Mouse (Mus musculus): ENCODE results near the gene Cyfip1.

Cyfip1 gene

DNA sequence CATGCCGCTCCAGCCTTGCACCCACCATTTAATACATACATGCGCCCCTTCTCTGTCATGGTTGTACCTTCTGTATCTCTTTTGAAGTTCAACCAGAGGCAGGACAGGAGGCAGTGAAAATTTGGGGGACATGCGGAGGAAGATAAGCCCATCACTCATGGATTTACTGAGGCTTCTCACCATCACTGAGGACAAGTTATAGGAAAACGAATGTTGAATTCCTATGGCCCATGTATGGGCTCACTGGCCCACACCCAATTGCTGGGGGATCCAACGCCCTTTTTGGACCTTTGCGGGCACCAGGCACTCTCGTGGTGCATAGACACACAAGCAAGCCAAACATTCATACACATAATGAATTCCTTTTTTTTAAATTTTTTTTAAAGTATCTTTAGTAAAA is at the start of gene Cyfip1:
TSS of gene Cyfip1 (plus strand) at position 301 of the 400 bp plus-strand sequence.
- in situ Hi-C loops (cut with MseI, MboI) = no loop called here

DNA sequence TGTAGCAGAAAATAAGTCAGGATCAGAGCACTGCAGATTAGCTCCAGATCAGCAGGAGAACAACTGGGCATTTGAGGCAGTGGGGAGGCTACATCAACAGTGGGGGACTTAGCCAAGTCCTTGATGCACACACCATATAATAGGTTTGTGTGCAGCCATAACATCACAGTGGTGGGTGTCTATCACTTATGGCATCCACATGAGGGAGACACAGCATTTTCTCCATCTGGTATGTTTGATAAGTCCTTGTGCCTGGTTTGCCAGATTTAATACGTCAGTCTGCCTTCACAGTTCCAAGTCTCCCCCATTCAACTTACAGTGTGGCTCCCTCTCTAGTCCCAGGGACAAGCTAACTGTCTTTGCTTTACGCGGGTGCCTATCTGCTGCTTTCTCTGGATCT is 49.3 kb upstream of the Cyfip1 start:
- in situ Hi-C loops (cut with MseI, MboI) = no loop called here

DNA sequence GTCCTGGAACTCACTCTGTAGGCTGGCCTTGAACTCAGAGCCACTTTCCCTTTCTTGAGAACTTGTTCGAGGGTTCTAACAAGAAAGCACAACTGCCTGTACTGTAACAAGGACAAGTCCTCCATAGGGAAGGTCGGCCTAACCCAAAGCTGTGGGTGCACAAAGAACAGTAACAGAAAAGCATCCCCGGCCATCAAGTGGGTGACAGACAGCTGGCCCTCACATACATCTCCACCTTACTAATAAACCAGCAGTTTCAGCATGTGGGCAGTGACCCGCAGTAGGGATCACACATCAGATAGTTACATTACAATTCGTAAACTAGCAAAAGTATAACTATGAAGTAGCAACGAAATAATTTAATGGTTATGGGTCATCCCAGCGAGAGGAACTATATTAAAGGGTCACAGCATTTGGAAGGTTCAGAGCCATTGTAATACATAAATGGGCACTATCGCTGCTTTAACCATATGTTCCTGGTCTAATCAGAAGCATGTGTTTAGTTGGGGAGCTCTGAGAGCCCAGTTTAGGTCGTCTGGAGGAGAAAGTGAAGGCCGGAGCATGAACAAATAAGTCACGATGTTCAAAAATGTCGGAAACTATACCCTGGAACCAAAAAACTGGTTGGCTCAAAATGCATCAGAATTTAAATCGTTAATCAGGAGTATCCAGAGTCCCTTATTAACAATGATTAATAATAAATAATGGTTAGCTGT is 48.2 kb upstream of the Cyfip1 start:
- in situ Hi-C loops (cut with MseI, MboI) = no loop called here

DNA sequence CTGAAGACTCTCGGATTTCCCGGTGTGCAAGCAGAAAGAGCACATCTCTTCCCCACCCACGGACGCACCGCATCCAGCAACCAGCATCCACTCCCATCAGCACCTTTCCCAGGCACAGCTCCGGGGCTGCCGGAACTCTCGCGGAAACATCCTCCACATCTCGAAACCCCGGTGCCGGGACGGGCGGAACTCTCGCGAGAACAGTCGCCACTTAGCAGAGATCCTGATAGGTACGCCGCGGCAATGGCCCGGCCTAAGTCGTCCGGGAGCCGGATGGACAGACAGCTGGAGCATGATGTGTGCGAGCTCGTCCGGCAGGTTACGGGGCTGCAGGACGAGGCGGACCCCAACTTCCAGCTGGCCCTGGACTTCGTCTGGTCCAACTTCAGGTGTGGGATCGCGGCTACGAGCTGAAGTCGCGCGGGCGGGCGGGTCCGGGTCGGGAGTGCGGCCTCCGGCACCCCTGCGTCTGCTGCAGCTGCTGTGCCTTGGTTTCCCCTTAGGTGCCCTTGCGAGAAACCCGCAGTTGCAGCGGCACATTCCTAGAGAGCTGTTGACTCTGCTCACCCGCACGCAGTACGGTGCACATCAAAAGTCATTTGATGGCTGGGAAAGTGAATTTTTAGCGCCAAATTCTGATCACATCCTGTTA is 47.5 kb upstream of the Cyfip1 start, which contains the start of gene Tubgcp5:
TSS of gene Tubgcp5 (plus strand) at position 203 of the 652 bp plus-strand sequence.
- in situ Hi-C loops (cut with MseI, MboI) = no loop called here

DNA sequence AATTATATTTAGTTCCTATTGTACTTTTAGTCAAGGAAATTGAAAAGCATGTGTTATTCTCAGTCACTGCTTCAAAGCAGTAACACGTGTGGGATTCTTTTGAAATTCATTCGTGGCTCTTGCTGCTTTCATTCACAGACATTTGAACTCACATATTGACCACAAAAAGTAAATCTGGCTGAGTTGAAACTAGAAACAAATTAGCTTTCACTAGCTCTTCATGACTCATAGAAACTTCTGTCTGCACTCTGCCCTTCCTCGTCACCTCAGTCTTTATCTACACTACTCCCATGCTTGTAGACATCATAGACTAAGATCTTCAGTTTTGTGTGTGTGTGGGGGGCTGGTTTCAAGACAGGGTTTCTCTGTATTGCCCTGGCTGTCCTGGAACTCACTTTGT is 41.6 kb upstream of the Cyfip1 start:
- in situ Hi-C loops (cut with MseI, MboI) = no loop called here

DNA sequence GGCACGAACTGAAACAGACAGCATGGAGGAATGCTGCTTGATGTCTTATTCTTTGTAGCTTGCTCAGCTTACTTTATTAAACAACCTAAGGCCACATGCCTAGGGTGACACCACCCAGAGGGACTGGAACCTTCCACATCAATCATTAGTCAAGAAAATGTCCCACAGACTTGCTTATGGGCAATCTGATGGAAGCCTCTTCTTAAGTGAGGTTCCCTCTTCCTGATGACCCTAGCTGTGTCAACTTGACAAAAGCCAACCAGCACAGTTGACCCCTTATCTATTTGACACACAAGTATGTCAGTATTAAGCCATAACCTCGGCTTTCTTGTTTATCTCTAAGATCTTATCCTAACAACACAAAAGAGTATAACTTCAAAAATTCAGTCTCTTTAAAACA is 31.6 kb upstream of the Cyfip1 start:
- in situ Hi-C loops (cut with MseI, MboI) = no loop called here

DNA sequence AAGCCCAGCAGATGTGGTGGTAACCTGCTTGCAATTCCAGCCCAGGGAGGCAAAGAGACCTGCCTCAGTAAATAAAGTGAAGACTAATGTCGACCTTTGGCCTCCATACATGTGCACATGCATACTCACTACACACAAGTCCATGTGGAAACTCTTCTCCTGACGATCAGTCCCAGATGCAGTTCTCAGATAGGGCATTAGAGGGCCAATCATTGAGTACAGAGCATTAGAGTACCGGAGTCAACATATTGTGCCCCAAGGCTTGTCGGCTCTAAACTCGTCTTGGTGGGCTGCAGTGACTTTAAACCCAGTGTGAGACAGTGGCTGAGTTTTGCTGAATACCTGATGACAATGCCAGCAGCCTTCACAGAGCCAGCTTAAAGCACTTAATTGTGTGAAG is 17.1 kb upstream of the Cyfip1 start:
- in situ Hi-C loops (cut with MseI, MboI) = no loop called here

DNA sequence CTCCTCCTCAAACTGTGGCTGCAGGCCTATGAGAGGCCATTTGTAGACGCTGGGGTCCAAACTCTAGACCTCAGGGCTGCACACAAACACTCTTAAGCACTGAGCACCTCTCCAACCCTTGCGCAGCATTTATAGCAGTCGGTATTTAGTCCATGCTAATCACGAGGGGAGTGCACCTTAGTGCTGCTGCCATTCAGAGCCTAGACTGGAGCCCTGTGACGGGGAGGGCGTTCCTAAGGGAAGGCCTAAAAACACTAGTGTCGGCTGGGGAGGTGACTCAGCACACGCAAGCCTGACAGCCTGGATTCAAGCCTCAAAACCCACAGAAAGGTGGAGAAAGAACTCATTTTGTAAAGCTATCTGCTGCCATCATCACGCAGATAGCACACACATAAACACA is 14.0 kb upstream of the Cyfip1 start:
- in situ Hi-C loops (cut with MseI, MboI) = no loop called here

DNA sequence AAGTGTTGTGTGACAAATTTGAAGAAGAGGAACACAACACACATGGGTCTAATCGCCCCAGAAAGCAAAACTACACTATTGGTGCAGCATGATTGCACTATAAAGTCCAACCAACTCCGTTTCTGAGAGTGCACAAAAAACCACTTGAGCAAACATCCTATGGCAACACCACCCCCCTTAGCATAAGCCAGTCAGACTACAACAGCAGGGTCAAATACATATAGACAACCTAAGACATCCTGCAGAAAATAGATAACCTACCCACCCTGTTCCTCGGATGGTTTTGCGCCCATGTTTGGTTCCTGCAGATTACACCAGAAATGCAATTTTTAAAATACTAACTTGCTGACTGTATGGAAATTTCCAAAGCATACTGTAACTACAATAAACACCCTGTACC is 4.7 kb upstream of the Cyfip1 start:
- in situ Hi-C loops (cut with MseI, MboI) = no loop called here

DNA sequence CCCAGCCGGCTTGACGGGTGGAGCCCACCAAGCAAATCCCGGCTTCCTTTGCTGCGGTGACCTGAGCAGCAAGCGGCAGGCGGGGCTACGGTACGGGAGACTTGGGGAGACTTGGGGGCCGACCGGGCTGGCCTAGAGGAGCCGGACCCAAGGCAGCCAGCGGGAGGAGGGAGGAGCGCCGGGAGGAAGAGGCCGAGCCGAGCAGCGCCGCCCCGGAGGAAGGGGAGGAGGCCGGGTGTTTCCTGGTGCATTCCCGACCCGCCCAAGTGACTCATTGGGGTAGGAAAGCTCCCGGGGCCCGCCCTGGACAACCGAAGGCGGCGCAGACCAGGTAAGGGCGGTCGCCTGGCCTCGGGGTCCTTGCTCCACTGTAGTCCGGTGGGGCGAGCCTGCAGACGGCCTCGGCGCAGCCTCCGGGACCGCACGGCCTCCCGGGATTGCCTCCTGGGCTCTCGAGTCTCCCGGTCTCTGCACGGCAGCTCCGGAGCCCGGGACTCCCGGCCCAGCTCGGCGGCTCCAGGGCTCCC is 495 bp downstream of the Cyfip1 start:
- in situ Hi-C loops (cut with MseI, MboI) = no loop called here

DNA sequence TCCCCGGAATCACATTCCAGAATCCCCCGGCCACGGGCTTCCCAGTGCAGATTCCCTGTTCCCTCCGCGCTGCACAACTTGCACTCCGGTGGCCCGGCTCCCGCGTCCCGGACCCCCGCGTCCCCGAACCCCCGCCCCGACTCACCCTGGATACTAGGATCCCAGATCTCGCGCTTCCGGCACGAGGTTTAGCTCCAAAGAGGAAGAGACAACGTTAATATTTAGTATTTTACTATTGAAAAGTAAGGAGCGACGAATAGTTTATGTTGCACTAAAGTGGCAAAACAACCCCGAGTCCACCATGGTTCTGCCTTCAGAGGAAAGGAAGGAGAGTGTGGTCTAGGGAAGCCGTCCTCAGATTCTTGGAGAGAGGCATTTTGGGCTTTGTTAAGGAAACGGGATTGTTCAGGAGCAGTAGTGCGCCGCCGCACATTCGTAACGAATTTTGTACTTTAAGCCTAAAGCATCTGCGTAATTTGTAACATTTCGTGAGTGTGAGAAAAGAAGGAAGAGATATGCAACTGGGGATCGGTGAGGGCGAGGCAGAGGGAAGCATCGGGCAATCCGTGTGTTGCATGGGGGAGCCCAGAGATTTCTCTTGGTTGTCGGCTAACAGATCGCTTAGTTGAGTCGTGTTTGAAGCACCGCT is 1.1 kb downstream of the Cyfip1 start:
- in situ Hi-C loops (cut with MseI, MboI) = no loop called here

DNA sequence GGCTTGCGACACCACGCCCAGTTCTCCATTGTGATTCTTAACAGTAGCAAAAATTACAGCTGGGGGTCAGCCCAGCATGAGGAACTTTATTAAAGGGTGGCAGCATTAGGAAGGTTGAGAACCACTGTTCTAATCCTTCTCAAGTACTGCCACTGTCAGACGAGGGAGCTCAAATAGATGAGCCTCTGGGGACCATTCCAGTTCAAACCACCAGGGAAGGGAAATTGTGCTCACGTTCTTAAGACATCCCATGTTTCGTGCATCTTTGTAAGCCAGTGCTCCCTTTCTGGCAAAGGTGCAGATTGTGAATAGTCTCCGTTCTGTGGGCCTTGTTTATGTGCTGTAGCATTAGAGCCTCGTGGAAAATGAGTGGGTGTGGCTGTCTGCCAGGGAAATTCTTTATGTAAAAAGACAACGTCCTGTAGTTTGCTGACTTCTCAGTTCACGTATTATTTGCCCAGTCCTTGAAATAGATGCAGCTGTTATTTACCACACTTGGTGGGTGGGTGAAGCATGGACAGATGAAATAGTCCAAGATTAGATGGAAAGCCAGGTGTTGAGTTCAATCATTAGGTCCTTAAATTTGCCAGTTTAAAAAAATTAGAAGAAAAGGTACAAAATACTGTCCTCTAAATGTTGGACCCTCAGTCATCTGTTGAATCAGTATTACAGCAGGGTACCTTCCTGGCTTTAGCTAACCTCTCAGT is 5.2 kb downstream of the Cyfip1 start:
- in situ Hi-C loops (cut with MseI, MboI) = no loop called here

DNA sequence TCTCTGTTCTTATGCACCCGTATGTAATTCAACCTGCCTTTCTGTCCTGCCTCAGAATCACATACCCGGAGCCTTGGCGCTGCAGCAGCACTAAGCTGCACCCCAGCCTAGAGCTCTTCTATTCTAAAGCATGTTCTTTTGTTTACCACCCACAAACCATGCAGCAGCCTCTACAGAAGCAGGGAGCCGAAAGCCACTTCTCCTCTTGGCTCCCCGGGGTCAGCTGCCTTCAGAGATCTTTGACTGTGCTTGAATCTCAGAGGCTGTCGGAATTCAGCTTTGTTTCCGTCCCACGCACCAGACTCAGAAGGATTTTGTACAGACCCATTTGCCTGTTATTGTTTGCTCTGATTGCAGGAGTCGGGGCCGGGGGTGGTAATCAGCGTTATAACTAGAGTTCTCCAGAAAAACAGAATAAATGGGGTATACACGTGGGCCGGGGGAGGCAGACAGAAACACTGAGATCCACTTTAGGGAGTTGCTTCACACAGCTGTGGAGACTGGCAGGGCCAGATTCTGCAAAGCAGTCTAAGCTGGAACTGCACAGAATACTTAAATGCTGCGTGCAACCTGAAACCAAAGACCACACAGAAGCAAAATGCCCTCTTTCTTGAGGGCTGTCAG is 8.5 kb downstream of the Cyfip1 start:
- in situ Hi-C loops (cut with MseI, MboI) = no loop called here

DNA sequence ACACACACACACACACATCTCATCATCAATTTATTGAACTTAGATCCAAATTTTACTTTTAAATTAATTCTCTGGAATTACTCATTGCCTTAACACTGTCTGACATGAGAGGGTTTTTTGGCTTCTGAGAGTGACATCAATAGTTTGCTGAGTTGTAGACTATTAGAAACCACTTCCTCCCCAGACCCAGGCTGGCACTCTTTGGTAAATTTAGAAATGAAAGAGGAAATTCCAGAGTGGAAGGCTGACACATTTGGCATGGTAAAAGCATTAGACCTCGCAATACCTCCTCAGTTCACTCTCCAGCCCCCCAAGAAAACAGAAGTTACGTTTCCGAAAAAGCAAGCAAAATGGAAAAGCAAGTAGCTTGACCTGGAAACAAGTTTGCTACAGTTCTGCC is 11.2 kb downstream of the Cyfip1 start:
- in situ Hi-C loops (cut with MseI, MboI) = no loop called here

DNA sequence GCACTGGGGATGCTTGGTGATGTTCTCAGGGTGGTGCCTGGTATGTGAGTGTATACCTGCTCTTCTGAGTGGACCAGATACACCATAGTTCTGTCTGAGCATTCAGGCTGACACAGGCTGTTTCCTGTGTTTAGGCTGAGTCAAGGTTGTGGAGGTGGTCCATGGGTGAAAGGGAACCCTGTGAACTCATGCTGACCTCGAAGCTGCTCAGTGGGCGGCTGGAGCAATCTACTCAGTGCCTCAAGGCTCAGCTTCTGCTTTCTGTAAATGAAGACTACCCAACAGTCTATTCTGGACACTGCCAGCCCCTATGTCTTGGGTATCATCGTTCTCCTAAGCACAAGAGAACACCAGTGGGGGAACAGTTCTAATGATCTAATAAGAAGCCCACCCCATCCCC is 14.1 kb downstream of the Cyfip1 start:
- in situ Hi-C loops (cut with MseI, MboI) = no loop called here

DNA sequence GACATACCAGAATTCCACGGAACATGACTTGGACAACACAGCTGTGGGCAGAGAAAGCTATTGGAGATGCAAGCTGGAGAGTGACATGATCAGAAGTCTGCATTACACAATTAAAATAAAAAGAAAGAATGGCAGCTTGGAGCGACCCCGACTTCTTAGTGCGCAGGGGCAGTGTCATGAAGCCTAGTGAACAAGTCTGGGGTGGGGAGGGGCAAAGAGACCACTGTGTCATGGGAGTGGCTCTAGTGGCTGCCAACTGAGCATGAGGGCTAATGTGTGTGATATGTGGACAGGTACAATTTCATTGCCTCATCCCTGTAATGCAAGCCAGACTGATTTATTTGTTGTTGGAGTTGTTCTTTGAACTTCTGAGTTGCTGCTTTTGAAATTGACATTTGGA is 15.2 kb downstream of the Cyfip1 start:
- in situ Hi-C loops (cut with MseI, MboI) = no loop called here

DNA sequence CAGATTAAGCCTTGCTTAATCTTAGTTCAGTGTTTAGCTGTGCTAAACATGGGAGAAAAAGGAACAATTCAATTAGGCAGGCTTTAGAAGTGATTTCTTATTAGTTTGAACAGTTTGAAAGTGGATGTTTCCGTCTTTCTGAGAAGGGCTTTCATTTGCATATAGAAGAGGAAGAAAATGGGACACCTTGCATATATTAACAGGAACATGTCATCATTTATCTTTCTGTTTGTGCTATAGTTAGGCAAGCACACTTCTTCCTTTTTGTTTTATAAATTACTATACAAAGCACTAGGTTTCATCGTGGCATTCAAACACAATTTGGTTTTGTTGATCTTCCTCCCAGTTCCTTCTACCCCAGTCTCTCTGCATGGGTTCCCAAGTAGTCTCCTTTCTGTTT is 16.2 kb downstream of the Cyfip1 start:
- in situ Hi-C loops (cut with MseI, MboI) = no loop called here

DNA sequence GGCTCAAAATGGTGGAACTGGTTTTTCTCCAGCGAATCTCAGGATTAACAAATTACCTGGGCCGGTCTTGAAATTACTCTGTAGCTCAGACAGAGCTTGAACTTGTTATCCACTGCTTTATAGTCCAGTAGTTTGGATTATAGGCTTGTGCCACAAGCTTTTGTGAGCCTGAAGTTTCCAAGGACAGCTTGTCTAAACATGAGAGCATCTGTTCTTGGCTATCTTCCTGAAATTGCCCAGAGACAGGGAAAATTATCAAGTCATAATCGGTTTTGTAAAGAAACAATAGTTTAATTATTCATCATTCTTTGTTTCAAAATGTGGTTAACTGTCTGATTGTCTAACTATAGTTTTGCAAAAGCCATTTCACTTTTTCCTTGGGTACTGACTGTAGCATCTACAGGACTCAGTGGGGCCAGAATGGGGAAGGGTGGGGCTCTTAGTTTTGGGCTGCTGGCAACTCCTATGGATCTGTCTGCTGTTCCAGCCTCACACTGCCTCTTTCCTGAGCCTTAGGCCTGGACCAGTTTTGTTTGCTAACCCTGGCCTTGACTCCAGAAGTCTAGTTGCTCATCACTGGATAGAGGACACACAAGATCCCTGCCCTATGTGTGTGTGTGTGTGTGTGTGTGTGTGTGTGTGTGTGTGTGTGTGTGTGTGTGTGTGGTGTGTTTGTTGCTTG is 17.4 kb downstream of the Cyfip1 start:
- in situ Hi-C loops (cut with MseI, MboI) = no loop called here

DNA sequence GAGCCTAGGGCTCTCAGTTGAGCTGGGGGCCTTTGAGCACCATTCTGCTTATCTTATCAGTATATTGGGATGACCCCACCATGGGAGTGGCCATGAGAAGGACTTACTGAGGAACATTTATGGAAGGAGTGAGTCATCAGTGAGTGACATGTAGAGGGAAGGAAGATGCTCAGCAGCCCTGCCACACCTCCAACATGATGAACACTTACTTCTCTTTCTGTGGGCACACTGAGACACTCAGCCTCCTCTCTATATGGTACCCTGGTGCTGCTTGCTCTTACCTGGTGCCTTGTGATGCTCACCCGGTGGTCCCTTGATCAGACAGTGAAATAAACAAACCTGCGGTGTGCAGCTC is 17.9 kb downstream of the Cyfip1 start:
- in situ Hi-C loops (cut with MseI, MboI) = no loop called here

DNA sequence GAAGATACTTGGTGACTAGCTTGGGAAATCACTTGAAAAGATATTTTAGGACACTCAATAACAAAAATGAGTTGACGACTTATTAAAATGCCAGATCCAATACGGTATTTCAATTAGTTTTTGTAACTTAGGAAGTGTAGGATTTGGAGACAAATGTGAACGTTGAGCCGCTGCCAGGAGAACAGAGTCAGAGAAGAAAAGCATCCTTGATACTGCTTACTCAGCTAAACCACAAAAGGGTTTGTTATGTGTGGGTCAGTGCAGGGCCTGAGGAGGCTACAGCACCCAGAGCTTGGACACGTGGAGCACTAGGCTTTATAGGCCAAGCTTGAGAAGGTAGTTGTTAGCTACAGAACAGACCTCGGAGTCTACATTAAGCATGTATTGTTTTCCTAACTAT is 18.4 kb downstream of the Cyfip1 start:
- in situ Hi-C loops (cut with MseI, MboI) = no loop called here

DNA sequence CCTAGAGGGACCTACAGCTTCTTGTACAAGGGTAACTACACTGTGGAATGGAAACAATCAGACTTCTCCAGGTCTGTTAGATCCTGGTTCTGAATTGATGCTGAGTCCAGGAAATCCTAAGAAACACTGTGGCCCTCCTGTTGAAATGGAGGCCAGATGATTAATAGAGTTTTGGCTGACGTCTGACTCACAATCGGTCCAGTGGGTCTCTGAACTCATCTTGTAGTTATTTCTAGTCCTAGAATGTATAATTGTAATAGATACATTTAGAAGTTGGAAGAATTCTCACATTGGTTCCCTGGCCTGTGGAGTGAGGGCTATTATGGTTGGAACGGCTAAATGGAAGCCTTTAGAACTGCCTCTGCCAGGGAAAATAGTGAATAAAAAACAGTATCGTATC is 19.6 kb downstream of the Cyfip1 start:
- in situ Hi-C loops (cut with MseI, MboI) = no loop called here
